Mouse (Mus musculus) urinary bladder, postnatal 10 days (tissue): Measurements from ENCODE around the gene Gm33543.

Experiments
- DNase-seq: peaks from one replicate; pipeline ENCODE4 v3.0.0; 2022; ENCODE audit warnings: low spot score

The Gm33543 gene

GRCm38 (mm10) chr10:95778622-95779021 lies 64.1 kb downstream of the Gm33543 start:
- DNase-seq, result no peak

- no peak for DNase-seq
Observed at GRCm38 (mm10) chr10:95777701-95778320, 64.9 kb downstream of the Gm33543 start.

GRCm38 (mm10) chr10:95777071-95777470 lies 65.7 kb downstream of the Gm33543 start:
- DNase-seq, result no peak

- DNase-seq, result no peak
Observed at GRCm38 (mm10) chr10:95774856-95775255, 67.9 kb downstream of the Gm33543 start.

GRCm38 (mm10) chr10:95774001-95774628 lies 68.6 kb downstream of the Gm33543 start:
- DNase-seq, result no peak
